Mouse (Mus musculus) ES-E14 (cell line): ENCODE data around the gene Edn3. TPM values are rescaled to one million over a fixed set of nuclear protein-coding genes. Genes with fewer than 3 reads are reported as not detected.

Source experiments
- DNase-seq: peaks from one replicate; pipeline ENCODE4 v3.0.0-alpha.2; 2013; ENCODE audit warnings: low read depth, low spot score
- H3K27ac ChIP-seq: 2 replicates; pipeline ENCODE4 v1.5.1; 2012; ENCODE audit warnings: low read depth, mild to moderate bottlenecking, low read length, moderate library complexity, mixed read lengths; ENCODE audit not compliant: poor library complexity, insufficient read depth, severe bottlenecking
- H3K36me3 ChIP-seq: 2 replicates; pipeline ENCODE4 v1.6.1; 2012; ENCODE audit warnings: mild to moderate bottlenecking, low read length, moderate library complexity, mixed read lengths; ENCODE audit not compliant: control insufficient read depth, poor library complexity, insufficient read depth, severe bottlenecking
- H3K4me1 ChIP-seq, 2 experiments: fragments of 150-350 bp in 1 of 2; sonication (generic) in 1 of 2; 2 replicates each; pipeline ENCODE4 v1.6.1; 2012; ENCODE audit warnings: low read length in 2 of 2, mild to moderate bottlenecking in 1 of 2, mixed read lengths in 1 of 2; ENCODE audit not compliant: control insufficient read depth in 2 of 2, insufficient read depth in 2 of 2, poor library complexity in 1 of 2
- H3K4me3 ChIP-seq, 2 experiments: fragments of 150-350 bp in 1 of 2; sonication (generic) in 1 of 2; 2 replicates each; pipeline ENCODE4 v1.5.1; 2012; ENCODE audit warnings: low read length in 2 of 2, low read depth in 1 of 2, mild to moderate bottlenecking in 1 of 2, mixed read lengths in 1 of 2; ENCODE audit not compliant: insufficient read depth in 1 of 2, poor library complexity in 1 of 2, severe bottlenecking in 1 of 2
- H3K9ac ChIP-seq: 2 replicates; pipeline ENCODE4 v1.6.1; 2012; ENCODE audit warnings: low read depth, mild to moderate bottlenecking, low read length, mixed read lengths; ENCODE audit not compliant: poor library complexity, insufficient read depth, severe bottlenecking
- H3K9me3 ChIP-seq: fragments of 150-350 bp; sonication (generic); 2 replicates; pipeline ENCODE4 v1.6.1; 2012; ENCODE audit warnings: low read depth, mild to moderate bottlenecking, low read length; ENCODE audit not compliant: control insufficient read depth, insufficient read depth
- CHD2 ChIP-seq: IDR thresholded peaks from 2 replicates; pipeline ENCODE4 v1.6.1; 2014; ENCODE audit warnings: mild to moderate bottlenecking, low read depth, low read length, inconsistent platforms
- HCFC1 ChIP-seq: IDR thresholded peaks from 2 replicates; pipeline ENCODE4 v1.6.1; 2012; ENCODE audit warnings: low read length, inconsistent platforms, borderline replicate concordance; ENCODE audit not compliant: insufficient read depth
- MAFK ChIP-seq: IDR thresholded peaks from 2 replicates; pipeline ENCODE4 v1.6.1; 2014; ENCODE audit warnings: mild to moderate bottlenecking, low read depth, low read length, inconsistent platforms; ENCODE audit not compliant: insufficient read depth
- ZC3H11A ChIP-seq: IDR thresholded peaks from 2 replicates; pipeline ENCODE4 v1.6.1; 2012; ENCODE audit warnings: low read depth, mild to moderate bottlenecking, inconsistent platforms, low read length, borderline replicate concordance
- ZNF384 ChIP-seq: IDR thresholded peaks from 2 replicates; pipeline ENCODE4 v1.6.1; 2012; ENCODE audit warnings: low read depth, low read length, inconsistent platforms
- in situ Hi-C, 2 experiments: fragments of 600-800 bp; cut with MboI; formaldehyde crosslinking; loops; one replicate each; pipeline ENCODE4 v1.15.1; 2025; ENCODE audit warnings: low sequenced_read_pairs in 2 of 2, inconsistent platforms in 1 of 2; ENCODE audit not compliant: unreplicated experiment in 2 of 2
- total RNA-seq: library from RNA; depleted of rRNA; stranded (reverse); fragments of 300-350 nt; gene quantifications from 2 replicates; pipeline ENCODE4 v1.2.3, GENCODE M21; 2012

Gene Edn3
- total RNA-seq, 1 experiment, result 0.22 TPM

- in situ Hi-C loops, result no loop called here
- no peak overlapping the region for H3K27ac ChIP-seq
- TF ChIP-seq CHD2 (no peak), MAFK (no peak), ZC3H11A (no peak), HCFC1 (no peak), ZNF384 (no peak)
- H3K9me3 ChIP-seq, result no peaks in the 10 kb centered on the region
- H3K4me1 ChIP-seq, result no peaks in the 10 kb centered on the region
- no peak for DNase-seq
- no peak overlapping the region for H3K9ac ChIP-seq
- no peaks in the 10 kb centered on the region for H3K36me3 ChIP-seq
- no peak overlapping the region for H3K4me3 ChIP-seq
These were observed 33.1 kb upstream of the Edn3 start for GRCm38 (mm10) chr2:174727114-174727823.

DNA sequence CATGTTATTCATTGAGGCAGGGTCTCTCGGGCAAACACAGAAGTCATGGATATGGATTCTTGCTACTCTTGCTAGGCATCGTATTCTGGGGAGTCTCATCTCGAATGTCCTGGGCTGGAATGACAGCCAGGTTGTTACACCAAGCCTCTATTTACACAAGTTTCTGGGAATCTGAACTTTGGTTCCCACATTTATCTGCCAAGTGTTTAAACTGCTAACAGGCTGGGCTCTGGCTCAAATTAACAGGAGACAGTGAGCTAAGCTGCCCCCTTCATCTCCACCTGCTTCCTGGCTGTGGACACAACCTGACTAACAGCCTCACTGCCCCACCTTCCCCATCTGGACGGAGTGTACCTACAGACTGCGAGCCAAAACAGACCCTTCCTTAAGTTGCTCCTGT, 28.5 kb upstream of the Edn3 start:
- no peaks in the 10 kb centered on the region for H3K4me1 ChIP-seq
- H3K9ac ChIP-seq, result no peak overlapping the region
- in situ Hi-C loops, result no loop called here
- DNase-seq, result no peak
- no peaks in the 10 kb centered on the region for H3K36me3 ChIP-seq
- no peaks in the 10 kb centered on the region for H3K9me3 ChIP-seq
- no peak overlapping the region for H3K4me3 ChIP-seq
- TF ChIP-seq HCFC1, result no peak
- no peak for TF ChIP-seq CHD2
- no peak for TF ChIP-seq ZC3H11A
- TF ChIP-seq ZNF384, result no peak
- TF ChIP-seq MAFK, result no peak
- no peak overlapping the region for H3K27ac ChIP-seq

GRCm38 (mm10) chr2:174735270-174735669, 25.1 kb upstream of the Edn3 start:
- in situ Hi-C loops, result no loop called here
- H3K4me3 ChIP-seq, result no peak overlapping the region
- DNase-seq, result no peak
- H3K4me1 ChIP-seq, result no peaks in the 10 kb centered on the region
- H3K36me3 ChIP-seq, result no peaks in the 10 kb centered on the region
- no peak overlapping the region for H3K27ac ChIP-seq
- TF ChIP-seq CHD2 (no peak), MAFK (no peak)
- no peak overlapping the region for H3K9ac ChIP-seq
- H3K9me3 ChIP-seq, result no peaks in the 10 kb centered on the region

DNA sequence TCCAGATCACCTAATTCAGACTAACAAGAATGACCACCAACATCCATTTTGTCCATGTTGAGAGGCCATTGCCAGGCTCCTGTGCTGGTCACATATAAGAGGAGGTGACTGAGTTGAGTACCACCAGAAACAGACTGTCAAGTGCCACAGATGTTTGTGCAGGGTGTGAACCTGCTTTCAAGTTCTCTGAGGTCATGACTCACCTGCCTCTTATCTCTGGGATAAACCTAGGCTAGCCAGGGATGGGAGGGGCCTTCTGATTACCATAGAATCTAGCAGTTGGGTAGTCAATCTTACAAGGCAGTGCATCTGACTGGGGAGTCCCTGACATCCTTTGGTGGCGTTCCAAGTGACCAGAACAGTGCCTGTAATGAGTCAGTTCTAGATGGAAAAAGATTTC, 13.2 kb upstream of the Edn3 start:
- no peak for DNase-seq
- Histone ChIP-seq H3K4me3 (no peak overlapping the region), H3K27ac (no peak overlapping the region), H3K9ac (no peak overlapping the region), H3K4me1 (peaks cover 2 to 5% of the 10 kb centered on the region in 2 experiments; a peak in 2 of 4 replicates), H3K36me3 (no peaks in the 10 kb centered on the region), H3K9me3 (no peaks in the 10 kb centered on the region)
- TF ChIP-seq CHD2 (no peak), HCFC1 (no peak)
- in situ Hi-C loops, result no loop called here

DNA sequence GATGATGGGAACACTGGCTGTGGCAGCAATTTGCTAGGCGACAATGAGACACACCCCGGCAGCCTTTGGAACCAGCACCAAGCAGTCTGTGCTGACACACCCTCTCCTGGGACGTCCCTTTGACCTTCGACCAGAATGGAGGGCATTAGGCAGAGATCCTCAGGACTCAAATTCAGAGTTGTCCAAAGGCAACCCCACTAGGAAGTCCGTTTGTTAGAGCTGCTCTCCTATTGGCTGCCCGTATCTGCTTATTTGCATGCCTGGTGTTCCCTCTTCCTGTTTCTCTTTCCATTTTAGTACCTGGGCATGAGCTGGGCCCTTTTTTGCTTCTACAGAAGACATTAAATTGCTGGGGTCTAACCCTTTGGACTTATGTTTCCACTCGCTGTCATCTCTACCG, 12.0 kb upstream of the Edn3 start:
- Histone ChIP-seq H3K9ac (no peak overlapping the region), H3K36me3 (no peaks in the 10 kb centered on the region), H3K27ac (no peak overlapping the region), H3K9me3 (no peaks in the 10 kb centered on the region), H3K4me1 (peaks cover 2 to 5% of the 10 kb centered on the region in 2 experiments; a peak in 2 of 4 replicates), H3K4me3 (no peak overlapping the region)
- peak; percentile 28 for DNase-seq
- no peak for TF ChIP-seq CHD2
- no peak for TF ChIP-seq MAFK
- no peak for TF ChIP-seq ZNF384
- TF ChIP-seq ZC3H11A, result no peak
- TF ChIP-seq HCFC1, result no peak
- in situ Hi-C loops, result no loop called here
